27 mouse cellular contexts compared by ENCODE assay signal in genomic region chr19:28917839-28918238, GRCm38 (mm10). TPM values are rescaled to one million over a fixed set of nuclear protein-coding genes. Genes with fewer than 3 reads are reported as not detected.
DNase-seq lines count a peak whose midpoint lies in the region; ATAC-seq lines count a peak whose summit lies in the region.
"Had no signal": no experiment of that assay in that cellular context is flagged by ENCODE, and none has a peak within 500 bp of the region (broad histone marks: within the 10 kb centered on the region; RNA-seq: fewer than 3 reads in every experiment).

No protein-coding gene starts in this region.

- H3K36me3 ChIP-seq in heart, embryonic 11.5 days (ENCODE audit: control insufficient read depth, insufficient read depth, low read length): no peaks in the 10 kb centered on the region
- H3K36me3 ChIP-seq in liver, embryonic 15.5 days (replicated peaks): no peaks in the 10 kb centered on the region
- H3K36me3 ChIP-seq in liver, embryonic 12.5 days: no peaks in the 10 kb centered on the region
- H3K36me3 ChIP-seq: embryonic facial prominence, embryonic 12.5 days; G1E; heart, embryonic 12.5 days; kidney, embryonic 15.5 days; limb, embryonic 12.5 days; lung, embryonic 15.5 days; midbrain, embryonic 13.5 days had no signal

- 69% methylated on average over 5 of the region's 5 CpGs for WGBS in heart, embryonic 11.5 days (ENCODE audit: insufficient replicate concordance)
- WGBS in liver, embryonic 15.5 days (ENCODE audit: insufficient replicate concordance): 41% methylated on average over 5 of the region's 5 CpGs
- WGBS in liver, embryonic 12.5 days (ENCODE audit: insufficient replicate concordance): 52% methylated on average over 5 of the region's 5 CpGs

- H3K27me3 ChIP-seq in heart, embryonic 11.5 days (ENCODE audit: control insufficient read depth, insufficient read depth, low read length): no peaks in the 10 kb centered on the region
- no peaks in the 10 kb centered on the region for H3K27me3 ChIP-seq in liver, embryonic 15.5 days
- H3K27me3 ChIP-seq in liver, embryonic 12.5 days (replicated peaks): no peaks in the 10 kb centered on the region
- H3K27me3 ChIP-seq: embryonic facial prominence, embryonic 12.5 days; heart, embryonic 12.5 days; kidney, embryonic 15.5 days; limb, embryonic 12.5 days; lung, embryonic 15.5 days; megakaryocyte, embryonic 14.5 days; midbrain, embryonic 13.5 days had no signal

- H3K4me3 ChIP-seq in heart, embryonic 11.5 days (ENCODE audit: low read depth, low read length): no peak overlapping the region
- H3K4me3 ChIP-seq in liver, embryonic 15.5 days (replicated peaks): no peak overlapping the region
- no peak overlapping the region for H3K4me3 ChIP-seq in liver, embryonic 12.5 days
- H3K4me3 ChIP-seq: embryonic facial prominence, embryonic 12.5 days; heart, embryonic 12.5 days; kidney, embryonic 15.5 days; layer of hippocampus, adult 2 months; left cerebral cortex, adult 2 months; limb, embryonic 12.5 days; lung, embryonic 15.5 days; megakaryocyte, embryonic 14.5 days; midbrain, embryonic 13.5 days had no signal

- peak; percentile 27 to 53 for DNase-seq in heart, adult 9 months (ENCODE audit: low spot score in 2 of 2)
- peak; percentile 11 for DNase-seq in skeletal muscle tissue, adult 2 months (ENCODE audit: low read depth, low spot score)
- no peak for DNase-seq in retina, embryonic 14.5 days (ENCODE audit: low spot score)
- DNase-seq: adrenal gland, adult 8-10 months; cerebellum, adult 9-10 months; embryo, embryonic 11 days; gastrocnemius, postnatal 36 days; kidney, postnatal 25 days; thymus, adult 2 months; thymus, postnatal 36 days had no signal

- H3K9ac ChIP-seq in heart, embryonic 11.5 days (ENCODE audit: low read depth, low read length): no peak overlapping the region
- H3K9ac ChIP-seq in liver, embryonic 15.5 days: no peak overlapping the region
- no peak overlapping the region for H3K9ac ChIP-seq in liver, embryonic 12.5 days
- H3K9ac ChIP-seq: embryonic facial prominence, embryonic 12.5 days; heart, embryonic 12.5 days; kidney, embryonic 15.5 days; limb, embryonic 12.5 days; liver, embryonic 14.5 days; lung, embryonic 15.5 days; midbrain, embryonic 13.5 days had no signal

- H3K4me2 ChIP-seq in heart, embryonic 11.5 days: no peak overlapping the region
- H3K4me2 ChIP-seq in liver, embryonic 15.5 days: no peak overlapping the region
- no peak overlapping the region for H3K4me2 ChIP-seq in liver, embryonic 12.5 days
- H3K4me2 ChIP-seq: embryonic facial prominence, embryonic 12.5 days; heart, embryonic 12.5 days; kidney, embryonic 15.5 days; limb, embryonic 12.5 days; lung, embryonic 15.5 days; midbrain, embryonic 13.5 days had no signal

- no peak overlapping the region for H3K27ac ChIP-seq in heart, embryonic 11.5 days (ENCODE audit: low read depth, low read length)
- H3K27ac ChIP-seq in liver, embryonic 15.5 days (replicated peaks): no peak overlapping the region
- no peak overlapping the region for H3K27ac ChIP-seq in liver, embryonic 12.5 days
- H3K27ac ChIP-seq: embryonic facial prominence, embryonic 12.5 days; kidney, embryonic 15.5 days; left cerebral cortex, adult 2 months; limb, embryonic 12.5 days; liver, embryonic 14.5 days; lung, embryonic 15.5 days; midbrain, embryonic 13.5 days had no signal

- no peaks in the 10 kb centered on the region for H3K9me3 ChIP-seq in heart, embryonic 11.5 days (replicated peaks; ENCODE audit: control insufficient read depth, low read length)
- no peaks in the 10 kb centered on the region for H3K9me3 ChIP-seq in liver, embryonic 15.5 days (replicated peaks)
- no peaks in the 10 kb centered on the region for H3K9me3 ChIP-seq in liver, embryonic 12.5 days (replicated peaks)
- H3K9me3 ChIP-seq: embryonic facial prominence, embryonic 12.5 days; G1E; heart, embryonic 12.5 days; kidney, embryonic 15.5 days; limb, embryonic 12.5 days; lung, embryonic 15.5 days; megakaryocyte, embryonic 14.5 days; midbrain, embryonic 13.5 days had no signal

- no peaks in the 10 kb centered on the region for H3K4me1 ChIP-seq in heart, embryonic 11.5 days (ENCODE audit: control insufficient read depth, insufficient read depth, low read length)
- H3K4me1 ChIP-seq in liver, embryonic 15.5 days (replicated peaks): no peaks in the 10 kb centered on the region
- H3K4me1 ChIP-seq in liver, embryonic 12.5 days: no peaks in the 10 kb centered on the region; the same call in 1 of the 2 replicates
- H3K4me1 ChIP-seq: limb, embryonic 12.5 days had no signal

- ATAC-seq in heart, embryonic 11.5 days (replicated peaks; ENCODE audit: insufficient number of reproducible peaks, low FRiP score, low TSS enrichment): no peak
- ATAC-seq in liver, embryonic 15.5 days (ENCODE audit: insufficient read depth): peak; percentile 31; the same call in 1 of the 2 replicates
- no peak for ATAC-seq in liver, embryonic 12.5 days
- ATAC-seq in granulocyte monocyte progenitor cell, adult 5-6 weeks (replicated peaks; ENCODE audit: poor library complexity, severe bottlenecking): peak; percentile 20
- ATAC-seq: forebrain, embryonic 14.5 days; hindbrain, embryonic 16.5 days; midbrain, embryonic 13.5 days had no signal

RNA-seq across cellular contexts. Expression of gene Plpp6, which starts 45.9 kb away (rescaled TPM):
- 6.2 and 8.3 TPM in 2 replicates for polyA plus RNA-seq in heart, embryonic 11.5 days (2014; fragmentation: Nextera tagmentation; extraction: Ambion mirVana)
- 2.0 and 2.3 TPM in 2 replicates for polyA plus RNA-seq in liver, embryonic 15.5 days (2015; fragmentation: Nextera tagmentation; extraction: Ambion mirVana)
- polyA plus RNA-seq in liver, embryonic 12.5 days (2016; fragmentation: Nextera tagmentation; extraction: Ambion mirVana): 2.7 and 3.1 TPM in 2 replicates
- 8.8 and 9.9 TPM in 2 replicates for total RNA-seq in granulocyte monocyte progenitor cell, adult 5-6 weeks (2014; fragmentation: Nextera tagmentation)
- total RNA-seq in granulocyte monocyte progenitor cell, adult 5-6 weeks (2017): 4.0 and 5.1 TPM in 2 replicates

RNA-seq across cellular contexts. Expression of gene 4430402I18Rik, which starts 49.8 kb away (rescaled TPM):
- 2.3 and 5.1 TPM in 2 replicates for polyA plus RNA-seq in heart, embryonic 11.5 days (2014; fragmentation: Nextera tagmentation; extraction: Ambion mirVana)
- 2.2 and 2.5 TPM in 2 replicates for polyA plus RNA-seq in liver, embryonic 15.5 days (2015; fragmentation: Nextera tagmentation; extraction: Ambion mirVana)
- polyA plus RNA-seq in liver, embryonic 12.5 days (2016; fragmentation: Nextera tagmentation; extraction: Ambion mirVana): 0.85 and 1.0 TPM in 2 replicates
- total RNA-seq in granulocyte monocyte progenitor cell, adult 5-6 weeks (2014; fragmentation: Nextera tagmentation): not detected in 2 replicates
- total RNA-seq in granulocyte monocyte progenitor cell, adult 5-6 weeks (2017): 0.72 TPM in 1 of 2 replicates, not detected in the other
- polyA plus RNA-seq: G1E had no signal

Comparison
In these comparisons a context has a peak if more than half of its experiments do, and no peak if none do; other contexts are left out.
1. ATAC-seq: peak in liver, embryonic 15.5 days (single experiment) and granulocyte monocyte progenitor cell, adult 5-6 weeks (single experiment); none in heart, embryonic 11.5 days (single experiment) and liver, embryonic 12.5 days (single experiment).